Mouse (Mus musculus) Patski (cell line): ENCODE measurements around the gene Ssmem1. TPM values are rescaled to one million over a fixed set of nuclear protein-coding genes. Genes with fewer than 3 reads are reported as not detected.

Source experiments
- ATAC-seq: fragments of 100-300 bp; one replicate; pipeline ENCODE4 v1.8.0; 2021
- CTCF ChIA-PET: fragments of 350-600 bp; sonication (Branson Sonifier 250); formaldehyde crosslinking; loops from one replicate; lab custom pipeline; 2022; ENCODE audit warnings: inconsistent platforms; lab: Charles Lee
- POLR2A ChIA-PET: fragments of 350-600 bp; sonication (Branson Sonifier 250); formaldehyde crosslinking; loops from one replicate; lab custom pipeline; 2022; ENCODE audit warnings: antibody characterized with exemption, inconsistent platforms; lab: Charles Lee
- DNase-seq: peaks from one replicate; pipeline ENCODE4 v3.0.0-alpha.2; 2011; ENCODE audit warnings: low read depth, low spot score
- H3K27me3 ChIP-seq: fragments of 371-371 bp; one replicate; pipeline ENCODE4 v1.5.1; 2021
- CTCF ChIP-seq: fragments of 100-300 bp; IDR thresholded peaks from one replicate; pipeline ENCODE4 v1.5.1; 2021
- in situ Hi-C: fragments of 300-500 bp; cut with MboI; formaldehyde crosslinking; loops from 3 replicates; pipeline ENCODE4 v1.11.1; 2018; ENCODE audit warnings: low pct_unique_long_range_greater_than_20kb, mixed read lengths
- polyA plus RNA-seq: library from polyadenylated mRNA; unstranded; gene quantifications from one replicate; pipeline ENCODE4 v1.2.3, GENCODE M21; 2021

Gene Ssmem1
- polyA plus RNA-seq, 1 experiment from 2014 or later = 0.90 TPM

DNA sequence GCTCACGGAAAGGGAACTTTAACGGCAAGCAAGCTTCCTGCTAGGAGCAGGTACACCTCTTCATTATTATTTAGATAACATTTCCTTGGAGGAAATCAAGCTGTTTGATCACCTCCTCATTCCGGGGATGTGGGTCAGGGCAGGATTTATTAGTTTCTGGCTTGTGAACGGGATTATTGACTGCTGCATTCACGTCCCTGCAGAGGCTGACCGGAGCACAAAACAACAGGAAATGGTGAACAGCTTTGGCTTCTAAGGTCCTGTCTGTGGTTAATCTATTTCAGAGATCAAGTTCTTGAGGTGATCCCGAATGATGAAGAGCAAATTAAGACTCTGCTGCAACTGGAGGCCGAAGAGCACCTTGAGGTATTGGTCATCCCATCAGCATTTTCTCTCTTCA, 34.2 kb downstream of the Ssmem1 start:
- in situ Hi-C loops = loop anchor here (25.0 kb wide), 1 partner anchor 443 kb away; no protein-coding TSS in a partner anchor
- no peaks in the 10 kb centered on the region for H3K27me3 ChIP-seq
- ChIA-PET CTCF (interaction anchor here (0.7 to 1.1 kb wide), 3 partner anchors 8 to 26 kb away, joined by 3 read pairs; partner anchors contain the start of gene Cpa4), POLR2A (no interaction called here)
- ATAC-seq = no peak
- TF ChIP-seq CTCF = no peak
- DNase-seq = no peak

DNA sequence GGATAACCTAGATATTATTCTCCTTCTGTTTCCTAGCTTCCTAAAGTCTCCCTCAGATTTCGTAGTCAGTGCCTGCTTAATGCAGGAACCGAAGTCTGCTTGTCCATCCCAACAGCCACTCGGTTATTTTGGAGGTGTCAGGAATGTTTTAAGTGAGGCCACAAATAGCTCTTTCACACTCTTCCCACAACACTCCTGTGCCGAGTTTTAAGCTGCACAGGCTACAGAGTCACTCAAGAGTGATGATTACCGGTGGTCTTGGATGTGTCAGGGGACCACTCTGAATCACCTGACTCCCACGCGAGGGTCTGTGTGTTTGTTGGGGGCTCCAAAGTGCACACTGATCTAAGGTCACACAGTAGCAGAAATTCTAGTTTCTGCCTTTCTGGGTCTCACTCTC, 36.0 kb downstream of the Ssmem1 start:
- ChIA-PET POLR2A (no interaction called here), CTCF (no interaction called here)
- ATAC-seq = no peak
- TF ChIP-seq CTCF = no peak
- in situ Hi-C loops = loop anchor here (25.0 kb wide), 1 partner anchor 442 kb away; no protein-coding TSS in a partner anchor
- no peaks in the 10 kb centered on the region for H3K27me3 ChIP-seq
- DNase-seq = no peak

DNA sequence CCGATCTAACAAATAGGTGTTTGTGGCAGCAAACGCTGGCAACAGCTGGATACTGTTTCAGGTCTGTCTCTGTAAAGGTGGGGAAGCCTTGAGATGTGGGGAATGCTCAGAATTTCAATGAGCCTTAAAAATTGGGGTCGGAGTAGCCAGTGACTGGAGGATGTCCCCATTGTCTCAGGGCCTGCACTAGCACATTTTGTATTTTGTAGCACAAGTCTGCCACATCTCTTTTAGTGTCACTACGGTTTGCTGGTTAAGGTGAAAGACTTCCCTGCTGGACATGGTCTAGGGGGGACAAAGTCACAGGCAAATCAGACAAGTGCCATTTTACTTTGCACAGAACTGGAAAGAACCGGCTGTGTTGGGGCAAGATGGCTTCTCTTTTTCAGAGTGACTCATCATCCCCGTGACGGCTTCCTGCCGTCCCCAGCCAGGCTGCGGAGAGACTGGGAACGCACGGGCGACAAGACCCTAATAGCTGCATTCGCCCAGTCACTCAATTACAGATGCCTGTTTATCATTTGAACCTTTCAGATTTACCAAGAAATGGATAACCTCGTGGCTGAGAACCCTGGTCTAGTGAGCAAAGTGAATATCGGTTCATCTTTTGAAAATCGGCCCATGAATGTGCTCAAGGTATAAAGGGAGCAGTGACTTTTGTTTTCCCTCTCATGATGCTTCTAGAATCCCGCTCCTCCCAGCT, 37.1 kb downstream of the Ssmem1 start:
- in situ Hi-C loops = loop anchor here (25.0 kb wide), 1 partner anchor 441 kb away; no protein-coding TSS in a partner anchor
- CTCF ChIA-PET = no interaction called here
- no peak for TF ChIP-seq CTCF
- DNase-seq (no peak), ATAC-seq (no peak)
- no peaks in the 10 kb centered on the region for H3K27me3 ChIP-seq
- POLR2A ChIA-PET = no interaction called here

DNA sequence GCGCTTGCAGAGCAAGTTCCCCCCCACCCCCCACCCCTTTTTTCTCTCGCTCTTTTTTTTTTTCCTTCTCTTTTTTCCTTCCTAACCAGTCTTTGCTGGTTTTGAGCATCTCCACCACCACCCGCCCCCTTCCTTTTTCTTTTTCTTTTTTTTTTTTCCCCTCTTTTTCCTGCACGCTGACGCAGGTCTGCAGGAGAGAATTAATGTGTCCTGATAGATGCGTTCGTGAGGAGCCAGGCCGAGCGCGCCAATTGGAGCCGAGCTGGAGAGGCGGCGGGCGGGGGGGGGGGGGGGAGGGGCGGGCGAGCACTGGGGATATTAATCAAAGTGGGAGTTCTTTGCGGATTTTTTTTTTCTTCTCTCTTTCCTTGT, 37.6 kb downstream of the Ssmem1 start:
- POLR2A ChIA-PET = no interaction called here
- in situ Hi-C loops = loop anchor here (25.0 kb wide), 1 partner anchor 440 kb away; no protein-coding TSS in a partner anchor
- DNase-seq = no peak
- no peak for TF ChIP-seq CTCF
- CTCF ChIA-PET = no interaction called here
- H3K27me3 ChIP-seq = no peaks in the 10 kb centered on the region
- ATAC-seq = no peak

DNA sequence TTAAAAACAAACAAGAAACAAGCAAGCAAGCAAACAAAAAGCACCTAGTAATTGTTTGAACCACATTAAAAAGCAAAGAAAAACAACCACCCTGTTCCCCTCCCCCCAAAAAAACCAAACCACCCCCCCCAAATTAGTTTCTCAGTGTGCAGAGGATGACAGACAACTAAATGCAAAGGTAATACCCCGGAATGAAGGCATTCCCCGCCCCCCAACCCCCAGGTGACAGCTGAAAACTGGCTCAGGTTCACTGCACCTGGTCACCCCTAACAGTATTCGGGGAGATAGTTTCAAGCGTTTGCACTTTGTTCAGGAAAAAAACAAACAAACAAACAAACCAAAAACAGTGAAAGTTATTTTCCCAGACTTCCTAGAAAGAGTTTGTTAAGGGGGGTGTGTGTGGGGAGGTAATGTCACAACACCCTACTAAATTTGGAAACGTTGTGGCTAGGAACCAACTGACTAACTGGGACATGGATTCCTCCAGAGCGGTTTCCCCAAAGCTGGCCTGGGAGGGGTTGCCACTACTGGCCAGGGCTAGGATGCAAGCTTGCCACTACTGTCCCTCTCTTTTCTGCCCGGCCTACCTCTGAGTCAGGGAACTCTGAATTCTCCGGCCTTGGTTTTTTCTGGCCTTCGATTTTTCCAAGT, 38.1 kb downstream of the Ssmem1 start:
- DNase-seq = no peak
- no peaks in the 10 kb centered on the region for H3K27me3 ChIP-seq
- no peak for ATAC-seq
- CTCF ChIA-PET = no interaction called here
- POLR2A ChIA-PET = interaction anchor here (0.6 kb wide), 4 partner anchors 9 to 433 kb away, joined by 3 to 5 read pairs (median 4); no protein-coding TSS in a partner anchor
- TF ChIP-seq CTCF = no peak
- in situ Hi-C loops = loop anchor here (25.0 kb wide), 1 partner anchor 440 kb away; no protein-coding TSS in a partner anchor

DNA sequence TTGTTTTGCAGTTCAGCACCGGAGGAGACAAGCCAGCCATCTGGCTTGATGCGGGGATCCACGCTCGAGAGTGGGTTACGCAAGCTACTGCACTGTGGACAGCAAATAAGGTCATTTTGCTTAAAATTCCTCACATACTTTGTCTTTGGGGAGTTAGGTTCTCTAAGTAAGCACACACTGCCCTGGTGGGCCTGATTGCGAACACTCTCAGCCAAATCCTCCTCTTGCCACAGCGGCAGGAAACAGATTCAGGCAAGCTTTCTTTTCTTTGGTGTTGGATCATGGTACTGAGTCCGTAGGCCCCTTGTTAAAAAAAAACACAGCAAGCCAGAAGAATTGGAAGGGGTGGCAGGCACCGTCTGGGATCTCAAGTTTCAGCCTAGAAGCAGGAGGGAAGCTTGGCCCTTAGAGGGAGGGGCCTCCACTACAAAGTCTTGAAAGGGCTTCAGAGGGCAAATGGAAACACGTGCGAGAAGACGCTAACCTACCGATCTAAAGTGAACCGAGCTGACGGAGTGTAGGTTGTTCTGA, 39.6 kb downstream of the Ssmem1 start:
- in situ Hi-C loops = loop anchor here (25.0 kb wide), 1 partner anchor 438 kb away; no protein-coding TSS in a partner anchor
- CTCF ChIA-PET = no interaction called here
- no peak for ATAC-seq

DNA sequence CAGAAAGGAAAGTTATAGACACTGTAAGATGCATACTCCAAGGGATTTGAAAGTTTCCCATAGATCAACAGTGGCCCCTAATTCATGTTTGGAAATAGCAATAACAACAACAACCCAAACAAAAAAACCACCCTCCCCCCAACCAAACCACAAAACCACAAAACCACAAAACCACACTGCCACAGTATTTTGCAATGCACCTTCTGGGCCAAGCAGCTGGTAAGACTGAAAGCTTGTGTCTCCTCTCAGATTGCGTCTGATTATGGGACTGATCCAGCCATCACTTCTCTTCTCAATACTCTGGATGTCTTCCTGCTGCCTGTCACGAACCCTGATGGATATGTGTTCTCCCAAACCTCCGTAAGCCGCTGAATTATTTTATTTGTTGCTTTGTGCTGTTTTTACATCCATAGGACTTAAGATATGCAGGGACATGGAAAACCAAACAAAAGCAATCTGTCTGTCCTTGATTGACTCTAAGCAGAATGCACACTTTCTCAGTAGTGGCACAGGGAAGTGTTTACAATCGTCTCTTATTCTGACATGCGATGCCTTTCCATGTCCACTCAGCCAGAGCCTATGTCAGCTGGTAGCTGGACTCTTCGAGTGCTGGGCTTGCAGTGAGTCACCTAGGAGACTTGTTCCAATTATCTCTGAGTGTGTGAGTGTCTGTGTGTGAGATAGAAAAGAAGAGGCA, 41.0 kb downstream of the Ssmem1 start:
- ChIA-PET CTCF (no interaction called here), POLR2A (interaction anchor here (0.8 kb wide), 1 partner anchor 859 kb away, joined by 7 read pairs; no protein-coding TSS in a partner anchor)
- TF ChIP-seq CTCF = no peak
- DNase-seq = no peak
- in situ Hi-C loops = no loop called here
- H3K27me3 ChIP-seq = no peaks in the 10 kb centered on the region
- no peak for ATAC-seq

More for the DNA sequence above, 39.6 kb downstream of the Ssmem1 start:
- DNase-seq = no peak
- no peaks in the 10 kb centered on the region for H3K27me3 ChIP-seq
- no peak for TF ChIP-seq CTCF
- POLR2A ChIA-PET = no interaction called here

DNA sequence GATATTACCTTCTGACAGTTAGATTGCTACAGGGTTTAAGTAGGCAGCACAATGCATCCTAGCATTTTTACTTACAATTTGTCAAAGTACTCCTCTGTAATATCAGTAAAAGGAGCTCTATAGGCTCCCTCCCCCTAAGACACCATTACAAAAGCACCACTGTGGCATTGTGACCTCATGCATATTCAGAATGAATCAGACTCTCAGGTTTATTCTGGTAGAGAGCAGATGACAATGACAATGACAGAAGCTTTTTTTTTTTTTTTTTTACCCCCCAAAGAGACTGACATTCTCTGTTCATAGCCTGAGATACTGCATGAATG, 41.5 kb downstream of the Ssmem1 start:
- no peak for DNase-seq
- POLR2A ChIA-PET = interaction anchor here (0.8 kb wide), 1 partner anchor 859 kb away, joined by 7 read pairs; no protein-coding TSS in a partner anchor
- CTCF ChIA-PET = no interaction called here
- in situ Hi-C loops = no loop called here
- H3K27me3 ChIP-seq = no peaks in the 10 kb centered on the region
- no peak for TF ChIP-seq CTCF
- ATAC-seq = no peak

DNA sequence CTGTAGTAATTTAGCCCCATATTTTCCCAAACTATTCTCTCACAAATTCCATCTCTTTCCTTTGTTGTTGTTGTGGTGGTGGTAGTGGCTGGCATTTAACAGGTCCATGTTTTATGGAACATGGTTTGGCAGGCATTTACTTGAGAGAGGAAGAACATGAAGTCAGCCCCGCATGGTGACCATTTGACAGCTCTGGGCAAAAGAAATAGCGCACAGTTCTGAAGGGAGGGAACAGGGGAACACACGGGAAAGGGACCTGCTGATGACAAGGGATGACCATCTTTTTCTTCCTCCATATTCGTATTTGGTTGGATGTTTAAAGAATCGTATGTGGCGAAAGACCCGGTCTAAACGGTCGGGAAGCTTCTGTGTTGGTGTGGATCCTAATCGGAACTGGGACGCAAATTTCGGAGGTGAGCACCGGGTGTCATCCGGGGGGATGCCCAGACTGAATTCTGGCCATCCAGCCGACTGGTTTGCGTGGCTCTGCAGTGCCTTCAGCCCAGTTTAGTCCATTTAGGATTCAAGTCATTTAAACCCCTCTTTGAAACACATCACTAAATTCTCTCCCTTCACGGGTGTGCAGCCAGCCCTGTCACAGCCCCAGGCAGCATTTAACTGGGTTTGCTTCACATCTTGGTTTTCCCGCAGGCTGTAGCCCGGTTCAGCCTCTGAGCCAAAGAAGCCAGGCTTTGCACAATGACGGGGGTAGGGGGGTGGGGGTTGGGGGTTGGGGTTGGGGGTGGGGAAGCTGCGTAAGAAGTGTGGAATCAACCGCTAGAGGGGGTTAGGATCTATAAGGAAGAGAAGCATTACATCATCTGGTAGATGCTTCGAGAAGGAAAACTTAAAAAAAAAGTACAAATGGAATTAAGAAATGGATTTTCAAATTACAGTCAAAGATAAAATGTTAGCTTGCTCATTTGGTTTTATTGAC, 42.3 kb downstream of the Ssmem1 start:
- POLR2A ChIA-PET = interaction anchor here (0.6 to 0.8 kb wide), 2 partner anchors 90 to 860 kb away, joined by 3 to 7 read pairs; no protein-coding TSS in a partner anchor
- no peak for TF ChIP-seq CTCF
- CTCF ChIA-PET = interaction anchor here (1.4 to 1.7 kb wide), 2 partner anchors 10 to 17 kb away, joined by 3 to 4 read pairs; no protein-coding TSS in a partner anchor
- ATAC-seq (no peak), DNase-seq (no peak)
- H3K27me3 ChIP-seq = no peaks in the 10 kb centered on the region
- in situ Hi-C loops = no loop called here
